Comparison of ENCODE assay signal across 10 mouse cellular contexts in genomic region chr4:133463184-133463583, GRCm38 (mm10). TPM values are rescaled to one million over a fixed set of nuclear protein-coding genes. Genes with fewer than 3 reads are reported as not detected.
DNase-seq lines count a peak whose midpoint lies in the region; ATAC-seq lines count a peak whose summit lies in the region.
"Had no signal": no experiment of that assay in that cellular context is flagged by ENCODE, and none has a peak within 500 bp of the region (broad histone marks: within the 10 kb centered on the region; RNA-seq: fewer than 3 reads in every experiment).

No protein-coding gene starts in this region.

- H3K4me3 ChIP-seq in brown adipose tissue, adult 24 weeks (ENCODE audit: insufficient read depth, low read depth, low read length): no peak overlapping the region

- peaks cover 25% of the 10 kb centered on the region for H3K4me1 ChIP-seq in brown adipose tissue, adult 24 weeks (ENCODE audit: control insufficient read depth, insufficient read depth, insufficient read length, low read length)

- H3K27ac ChIP-seq in brown adipose tissue, adult 24 weeks (replicated peaks; ENCODE audit: low read depth, low read length): peak overlapping the region; percentile 73

- ATAC-seq in granulocyte monocyte progenitor cell, adult 5-6 weeks (replicated peaks; ENCODE audit: poor library complexity, severe bottlenecking): no peak

- peak; percentile 61 for DNase-seq in layer of hippocampus, adult 9-11 months
- no peak for DNase-seq in layer of hippocampus, postnatal 10 days (ENCODE audit: low spot score in 2 of 2)
- DNase-seq in heart, adult 8-10 months (ENCODE audit: low spot score): peak; percentile 60
- peak; percentile 51 for DNase-seq in heart, postnatal 4 days
- DNase-seq in right cerebral cortex, postnatal 4 days: no peak
- DNase-seq: adrenal gland, postnatal 10 days; cerebellum, adult 11 months had no signal

RNA-seq across cellular contexts. Expression of gene Tent5b, which starts 16.7 kb away (rescaled TPM):
- total RNA-seq in layer of hippocampus, postnatal 10 days (2021): under 1 TPM in 1 of 2 experiments, not detected in 1; 0.21 TPM
- polyA plus RNA-seq in brown adipose tissue, adult 24 weeks (2012; ENCODE audit: insufficient read depth, insufficient read length, missing spikeins): 0.44 TPM in 1 of 2 replicates, not detected in the other
- total RNA-seq in heart, adult 8-10 months (2022): 1 to 10 TPM; 1.3 to 3.0 (median 1.6) TPM
- total RNA-seq in heart, postnatal 4 days (2021): 1 to 10 TPM; 1.9 to 3.1 TPM
- not detected in 2 replicates for total RNA-seq in granulocyte monocyte progenitor cell, adult 5-6 weeks (2014; fragmentation: Nextera tagmentation)
- total RNA-seq in granulocyte monocyte progenitor cell, adult 5-6 weeks (2017): not detected in 2 replicates
- total RNA-seq: monocyte, adult 5-6 weeks had no signal

RNA-seq across cellular contexts. Expression of gene Trnp1, which starts 35.2 kb away (rescaled TPM):
- 100 to 1,000 TPM; 129 to 130 TPM for total RNA-seq in layer of hippocampus, postnatal 10 days (2021)
- 1.0 TPM in 1 of 2 replicates, not detected in the other for polyA plus RNA-seq in brown adipose tissue, adult 24 weeks (2012; ENCODE audit: insufficient read depth, insufficient read length, missing spikeins)
- total RNA-seq in heart, adult 8-10 months (2022): 1 to 10 TPM; 1.3 to 1.8 (median 1.6) TPM
- 1 to 10 TPM; 1.4 to 2.4 TPM for total RNA-seq in heart, postnatal 4 days (2021)
- total RNA-seq in granulocyte monocyte progenitor cell, adult 5-6 weeks (2014; fragmentation: Nextera tagmentation): not detected in 2 replicates
- total RNA-seq in granulocyte monocyte progenitor cell, adult 5-6 weeks (2017): not detected in 2 replicates
- total RNA-seq: monocyte, adult 5-6 weeks had no signal

RNA-seq across cellular contexts. Expression of gene Kdf1, which starts 55.6 kb away (rescaled TPM):
- under 1 TPM in 1 of 2 experiments, not detected in 1; 0.21 TPM for total RNA-seq in layer of hippocampus, postnatal 10 days (2021)
- polyA plus RNA-seq in brown adipose tissue, adult 24 weeks (2012; ENCODE audit: insufficient read depth, insufficient read length, missing spikeins): not detected in 2 replicates
- total RNA-seq in heart, adult 8-10 months (2022): not detected
- not detected for total RNA-seq in heart, postnatal 4 days (2021)
- total RNA-seq in granulocyte monocyte progenitor cell, adult 5-6 weeks (2014; fragmentation: Nextera tagmentation): 0.32 TPM in 1 of 2 replicates, not detected in the other
- total RNA-seq in granulocyte monocyte progenitor cell, adult 5-6 weeks (2017): not detected in 2 replicates
- total RNA-seq: monocyte, adult 5-6 weeks had no signal

Comparison
In these comparisons a context has a peak if more than half of its experiments do, and no peak if none do; other contexts are left out.
1. DNase-seq: peak in layer of hippocampus, adult 9-11 months (single experiment), heart, adult 8-10 months (single experiment) and heart, postnatal 4 days (single experiment); none in layer of hippocampus, postnatal 10 days (0 of 2) and right cerebral cortex, postnatal 4 days (single experiment).
2. RNA of gene Trnp1, which starts 35.2 kb away (total RNA-seq): 129 to 130 TPM in layer of hippocampus, postnatal 10 days; 1.4 to 2.4 TPM in heart, postnatal 4 days, 1.3 to 1.8 TPM in heart, adult 8-10 months and not detected in granulocyte monocyte progenitor cell, adult 5-6 weeks; every median in the first group is over 10 times any median in the second.